Mouse (Mus musculus): ENCODE data around the gene Ergic1.

Gene Ergic1

DNA sequence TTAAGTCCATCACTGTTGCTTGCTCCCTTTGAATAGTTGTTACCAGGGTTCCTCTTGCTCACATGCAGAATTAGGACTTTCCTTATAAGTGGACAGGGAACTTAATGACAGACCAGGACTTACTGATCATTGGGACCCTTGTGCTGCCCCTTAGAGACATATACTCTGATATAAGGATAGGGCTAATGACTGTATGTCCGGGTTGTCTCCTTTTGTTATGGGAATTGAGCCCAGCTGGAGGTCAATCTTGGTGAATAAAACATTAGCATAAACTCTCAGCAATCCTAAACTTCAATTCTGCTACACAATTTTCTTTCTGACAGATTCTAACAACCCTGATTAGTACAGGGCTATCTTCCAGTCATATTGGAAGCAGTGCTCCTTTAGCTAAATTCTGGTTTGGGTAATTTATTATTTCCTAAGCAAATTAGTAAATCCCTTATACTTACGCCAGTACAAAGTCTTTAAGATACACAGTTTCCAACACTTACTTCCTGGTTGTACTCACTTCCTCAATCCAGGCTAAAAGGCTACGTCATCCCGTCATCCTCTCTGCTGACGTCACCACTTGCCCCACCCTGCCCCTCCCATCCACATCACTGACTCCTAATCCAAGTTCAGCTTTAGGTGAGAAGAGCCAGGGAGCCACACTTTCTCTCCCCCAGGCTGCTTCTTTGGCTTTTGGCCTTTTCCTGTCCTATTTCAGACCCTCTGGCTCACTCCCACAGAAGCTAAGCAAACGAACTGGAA, 23.4 kb upstream of the Ergic1 start:
- DNase-seq (ENCODE audit: low spot score), result no peak

DNA sequence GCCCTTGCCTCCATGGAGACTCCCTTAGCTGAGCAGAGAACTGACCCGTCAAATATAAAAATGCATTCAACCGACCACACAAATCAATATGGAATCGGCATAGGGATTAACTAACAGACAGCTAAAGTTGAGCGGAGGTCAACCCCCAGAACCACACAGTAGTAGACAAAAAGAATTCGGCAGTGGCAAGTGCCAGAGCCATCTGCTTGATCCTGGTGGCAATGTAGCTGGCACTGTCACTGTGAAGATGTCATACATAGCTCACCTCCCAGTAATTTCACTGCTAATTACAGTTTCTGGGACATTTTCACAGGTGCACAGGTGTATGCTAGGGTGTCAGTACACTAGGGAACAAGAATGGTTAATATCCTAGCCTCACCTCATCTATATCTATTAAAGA, 21.2 kb upstream of the Ergic1 start:
- DNase-seq (ENCODE audit: low spot score), result no peak

DNA sequence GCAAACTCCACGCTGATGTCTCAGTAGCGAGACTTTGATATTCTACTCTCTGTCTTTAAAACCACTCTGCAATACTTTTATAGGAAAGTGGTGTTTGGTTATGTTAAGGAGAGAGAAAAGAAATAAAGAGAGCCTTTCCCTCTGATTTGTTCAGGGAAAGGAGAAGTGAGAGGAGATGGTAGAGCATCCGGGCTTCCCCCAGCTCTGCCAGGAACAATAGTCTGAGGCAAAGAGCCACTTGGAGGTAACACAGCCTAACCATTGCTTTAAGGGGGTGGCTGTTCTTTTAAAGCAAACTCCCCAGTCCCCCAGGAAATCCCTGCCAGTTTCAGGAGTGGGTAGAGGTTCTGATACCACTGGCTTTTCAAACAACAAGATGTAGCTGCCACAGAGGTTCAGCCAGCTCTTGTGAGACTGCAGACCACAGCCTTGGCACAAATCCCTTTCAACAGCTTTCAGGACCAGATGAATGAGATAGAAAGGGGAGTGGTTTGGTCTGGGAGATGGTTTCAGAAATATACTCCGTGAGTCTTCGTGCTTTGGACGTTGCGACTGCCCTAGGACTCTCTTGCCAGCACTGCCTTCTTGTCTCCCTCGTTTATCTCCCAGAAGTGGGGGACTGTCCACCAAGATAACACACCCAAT, 16.8 kb upstream of the Ergic1 start:
- no peak for DNase-seq (ENCODE audit: low spot score)

DNA sequence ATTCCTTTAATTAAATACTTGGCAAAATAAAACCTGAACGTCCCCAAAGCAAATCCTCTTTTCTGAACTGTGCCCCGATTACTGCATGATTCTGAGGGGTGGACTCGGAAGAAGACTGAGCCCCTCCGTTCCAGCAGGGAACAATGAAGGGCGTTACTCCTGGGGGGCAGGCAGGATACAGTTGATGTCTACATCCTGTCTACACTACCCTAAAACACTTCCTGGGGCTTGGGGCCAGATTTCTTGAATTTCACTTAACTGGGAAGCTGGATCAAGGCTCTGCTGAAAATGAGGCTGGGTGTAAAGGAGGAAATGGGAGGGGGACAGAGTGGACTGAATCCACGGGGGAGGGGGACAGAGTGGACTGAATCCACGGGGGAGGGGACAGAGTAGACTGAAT, 13.5 kb upstream of the Ergic1 start:
- no peak for DNase-seq (ENCODE audit: low spot score)

DNA sequence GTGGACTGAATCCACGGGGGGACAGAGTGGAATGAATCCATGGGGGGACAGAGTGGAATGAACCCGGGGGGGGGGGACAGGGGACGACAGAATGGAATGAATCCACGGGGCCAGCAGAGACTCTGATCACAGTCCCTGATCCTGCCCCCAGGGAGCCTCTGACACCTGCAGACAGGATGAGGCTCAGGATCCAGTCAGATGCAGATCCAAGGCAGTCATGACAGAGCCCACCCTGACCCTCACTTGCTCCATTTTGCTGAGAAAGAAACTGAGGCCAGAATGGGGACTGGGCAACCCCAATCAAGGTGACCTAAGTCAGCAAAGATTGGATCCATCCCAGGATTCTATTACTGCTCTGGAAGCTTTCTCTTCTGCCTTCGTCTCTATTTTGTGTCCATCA, 12.7 kb upstream of the Ergic1 start:
- no peak for DNase-seq (ENCODE audit: low spot score)

DNA sequence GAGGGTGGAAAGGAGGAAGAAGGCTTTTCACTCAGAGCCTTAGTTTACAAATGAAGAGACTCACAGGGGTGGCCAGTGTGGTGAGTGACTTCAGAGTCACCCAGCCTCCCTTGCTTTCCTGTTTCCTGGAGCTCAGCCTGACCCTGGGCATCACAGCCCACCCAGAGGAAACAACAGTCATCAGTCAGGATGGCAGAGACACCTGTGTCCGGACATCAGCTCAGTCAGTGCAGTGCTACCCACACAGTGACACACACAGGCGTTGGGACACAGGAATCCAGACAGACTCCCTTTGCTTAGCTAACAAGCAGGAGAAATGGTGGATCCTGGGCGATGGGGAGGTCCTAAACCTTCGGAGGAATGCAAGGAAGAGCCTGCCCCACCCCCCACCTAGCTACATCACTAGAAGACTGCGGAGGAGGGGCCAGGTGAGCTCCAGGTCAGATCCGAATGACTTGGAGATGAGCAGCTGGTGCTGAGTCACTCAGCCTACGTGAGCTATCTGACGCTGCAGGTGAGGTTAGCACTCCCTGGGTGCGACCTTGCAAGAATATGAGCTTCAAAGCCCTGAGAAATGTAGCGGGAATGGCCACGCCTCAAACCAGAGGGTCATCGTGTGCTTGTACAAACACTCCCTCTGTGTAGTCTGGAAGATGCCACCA, 12.0 kb upstream of the Ergic1 start:
- no peak for DNase-seq (ENCODE audit: low spot score)

DNA sequence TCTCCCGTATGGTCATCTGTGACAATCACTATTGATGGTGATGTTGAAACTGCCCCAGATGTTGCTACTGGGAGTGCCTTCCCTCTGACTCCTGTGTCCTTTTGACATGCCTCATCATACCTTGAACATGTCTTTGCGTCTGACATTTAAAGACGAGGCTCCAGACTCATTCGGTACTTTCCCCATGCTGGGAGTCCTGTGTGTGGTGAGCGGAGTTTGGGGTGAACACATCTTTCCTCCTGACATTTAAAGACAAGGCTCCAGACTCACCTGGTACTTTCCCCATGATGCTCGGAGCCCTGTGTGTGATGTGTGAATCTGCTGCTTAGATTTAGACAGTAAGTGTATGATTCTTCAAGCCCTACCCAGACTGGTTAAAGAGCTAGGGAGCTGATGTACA, 10.2 kb upstream of the Ergic1 start:
- no peak for DNase-seq (ENCODE audit: low spot score)

DNA sequence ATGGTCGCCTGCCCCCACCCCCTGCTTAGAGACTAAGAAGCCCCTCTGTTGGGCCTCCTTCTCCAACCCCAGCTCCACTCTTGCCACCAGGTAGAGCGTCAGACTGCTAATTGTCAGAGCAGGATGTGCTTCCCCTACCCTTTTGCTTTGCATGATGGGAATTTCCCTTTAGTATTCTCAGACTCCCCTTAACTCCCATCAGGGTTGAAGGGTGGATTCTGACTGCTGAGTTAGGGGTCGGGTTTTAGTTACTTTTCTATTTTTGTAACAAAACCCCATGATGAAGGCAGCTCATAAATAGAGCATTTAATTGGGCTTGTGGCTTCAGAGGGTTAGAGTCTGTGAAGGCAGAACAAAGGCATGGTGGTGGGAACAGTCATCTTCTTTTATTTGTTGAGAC, 8.3 kb upstream of the Ergic1 start:
- DNase-seq (ENCODE audit: low spot score), result no peak

DNA sequence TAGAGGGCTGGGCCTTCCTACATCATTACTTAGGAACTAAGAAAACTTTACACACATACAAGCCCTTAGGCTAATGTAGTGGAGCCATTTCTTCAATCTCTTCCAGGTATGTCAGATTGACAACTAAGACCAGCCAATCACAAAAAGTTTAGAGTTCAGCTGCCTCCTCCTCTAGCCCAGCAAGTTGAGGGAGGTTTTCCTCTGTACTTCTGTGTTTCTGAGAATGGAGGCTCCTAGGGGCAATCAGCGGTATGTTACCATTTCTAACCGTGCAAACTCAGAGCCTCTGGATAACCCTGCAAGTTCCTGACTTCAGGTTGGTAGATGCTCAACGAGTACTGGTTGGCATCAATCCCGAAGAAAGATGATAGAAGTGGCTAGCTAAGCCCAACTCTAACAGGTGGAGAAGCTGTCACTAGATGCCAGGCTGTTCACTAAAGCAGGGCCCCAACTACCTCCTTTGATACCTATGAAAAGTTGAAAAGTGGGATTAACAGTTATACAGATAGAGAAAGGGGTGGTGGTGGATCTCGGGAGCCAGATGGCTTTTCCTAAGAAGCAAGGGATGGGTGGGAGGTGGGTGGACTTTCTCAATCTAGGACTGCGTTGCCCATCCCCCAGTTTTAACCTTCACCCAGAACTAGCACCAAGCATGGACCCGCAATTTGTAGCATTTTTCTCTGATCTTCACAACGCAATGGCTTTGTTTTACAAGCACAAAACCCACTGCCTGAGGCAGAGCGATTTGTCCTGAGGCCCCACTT, 581 bp upstream of the Ergic1 start:
- no peak for DNase-seq (ENCODE audit: low spot score)

DNA sequence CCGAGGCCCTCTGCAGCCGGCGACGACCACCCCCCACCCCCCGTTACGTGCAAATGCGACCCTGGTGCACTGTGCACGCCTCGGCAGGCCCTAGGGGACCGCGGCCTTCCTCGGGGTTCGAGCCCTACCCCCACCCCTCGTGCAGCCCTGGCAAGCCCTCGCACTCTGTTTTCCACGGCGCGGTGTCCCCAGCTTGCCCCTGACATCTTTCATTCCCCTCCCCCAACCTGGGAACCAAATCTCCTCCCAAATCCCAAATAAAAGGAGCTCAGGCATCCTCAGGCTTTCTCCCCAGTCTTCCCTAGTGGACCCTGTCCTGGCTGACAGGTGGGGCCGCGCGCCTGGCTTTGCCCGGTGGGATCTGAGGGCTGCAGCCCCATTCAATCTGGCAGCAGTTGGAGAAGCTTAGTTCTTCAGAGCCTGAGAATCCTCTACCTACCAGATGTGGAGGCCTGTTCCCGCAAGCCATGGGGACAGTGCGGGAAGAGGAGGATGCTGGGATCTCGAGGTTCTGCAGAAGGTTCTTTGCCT, 427 bp downstream of the Ergic1 start, which contains the start of gene Dusp1:
TSS of gene Dusp1 (minus strand) at position 478 of the 531 bp plus-strand sequence.
- DNase-seq (ENCODE audit: low spot score), result no peak

DNA sequence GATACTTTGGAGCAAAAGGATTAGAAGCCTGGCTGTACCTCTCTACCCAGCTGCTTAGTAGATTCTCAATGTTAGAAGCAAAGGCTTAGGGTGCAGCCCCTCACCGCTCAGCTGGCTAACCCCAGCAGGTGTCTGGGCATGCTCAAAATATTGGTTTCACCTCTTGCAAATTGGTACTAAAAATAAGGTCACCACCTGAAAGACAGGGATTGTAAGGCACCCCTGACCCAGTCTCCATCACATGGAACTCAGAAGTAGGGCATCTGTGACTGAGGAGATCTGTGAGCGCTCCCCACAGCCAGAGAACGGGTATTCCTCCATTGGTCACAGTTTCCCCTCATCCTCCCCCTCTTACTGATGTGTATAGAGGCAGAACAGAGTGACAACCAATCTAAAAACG, 1.0 kb downstream of the Ergic1 start:
- DNase-seq (ENCODE audit: low spot score), result no peak

DNA sequence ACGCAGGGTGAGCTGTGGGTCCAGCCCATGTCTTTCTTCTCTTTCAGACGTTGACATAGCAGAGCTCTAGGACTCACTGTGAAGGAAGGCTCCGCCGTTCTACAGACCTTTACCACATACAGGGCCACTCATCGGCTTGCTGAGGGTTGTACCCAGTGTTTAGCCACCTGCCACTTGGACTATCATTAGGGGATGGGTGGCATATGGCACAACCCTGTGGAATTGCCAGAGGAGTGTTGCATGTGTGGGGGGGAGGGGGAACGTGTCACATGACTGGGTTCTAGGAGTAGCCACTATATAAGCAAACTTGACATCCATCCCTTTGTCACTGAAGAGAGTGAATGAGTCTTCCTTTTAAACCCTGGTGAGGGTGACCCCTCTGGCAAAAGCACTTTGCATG, 2.2 kb downstream of the Ergic1 start:
- no peak for DNase-seq (ENCODE audit: low spot score)

DNA sequence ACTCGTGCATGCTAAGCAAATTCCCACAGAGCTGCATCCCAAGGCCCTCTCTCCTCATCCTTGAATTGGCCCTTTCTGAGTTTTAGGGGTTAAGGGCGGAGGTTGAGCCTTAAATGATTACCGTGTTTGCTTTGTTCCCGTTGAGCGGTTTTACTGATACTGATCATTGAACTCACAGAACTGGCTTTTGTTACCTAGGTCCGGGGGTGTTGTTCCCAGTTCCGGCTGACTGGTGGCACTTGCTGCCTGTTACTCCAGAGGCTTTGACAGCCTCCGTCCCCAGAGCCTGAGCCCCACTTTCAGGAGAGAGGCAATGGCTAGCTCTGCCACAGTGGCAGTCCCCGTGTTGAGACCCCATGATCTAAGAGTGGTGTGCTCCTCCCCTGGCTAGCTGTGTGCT, 3.1 kb downstream of the Ergic1 start:
- no peak for DNase-seq (ENCODE audit: low spot score)

DNA sequence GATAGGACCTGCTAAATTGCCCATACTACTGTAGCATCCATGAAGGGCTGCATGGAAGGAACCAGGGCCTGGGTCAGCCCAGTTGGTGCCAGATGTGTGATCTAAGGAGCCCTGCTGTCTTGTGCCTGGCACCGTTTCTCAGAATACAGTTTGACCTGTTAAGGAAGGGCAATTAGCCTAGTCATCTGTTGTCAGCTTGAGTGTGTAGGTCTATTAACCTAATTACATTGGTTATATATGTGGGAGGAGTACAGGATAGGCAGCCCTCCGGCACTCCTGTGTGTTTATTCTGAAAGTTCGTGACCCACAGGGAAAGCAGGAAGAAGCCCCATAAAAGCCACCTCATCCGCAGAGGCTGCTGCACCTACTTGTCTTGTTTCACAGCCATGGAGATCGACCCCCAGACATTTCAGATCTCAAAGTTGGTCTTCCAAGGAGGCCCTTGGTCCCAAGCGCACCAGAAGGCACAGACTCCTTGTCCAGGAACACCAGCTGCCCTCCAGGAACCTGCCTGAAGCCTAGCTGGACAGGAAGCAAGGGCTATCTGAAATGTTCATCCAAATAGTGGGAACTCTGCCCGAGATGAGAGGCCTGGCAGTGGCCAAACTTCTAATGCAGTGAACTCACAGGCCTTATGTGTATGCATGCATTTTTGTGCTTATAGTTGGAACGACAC, 6.0 kb downstream of the Ergic1 start:
- DNase-seq (ENCODE audit: low spot score), result no peak

DNA sequence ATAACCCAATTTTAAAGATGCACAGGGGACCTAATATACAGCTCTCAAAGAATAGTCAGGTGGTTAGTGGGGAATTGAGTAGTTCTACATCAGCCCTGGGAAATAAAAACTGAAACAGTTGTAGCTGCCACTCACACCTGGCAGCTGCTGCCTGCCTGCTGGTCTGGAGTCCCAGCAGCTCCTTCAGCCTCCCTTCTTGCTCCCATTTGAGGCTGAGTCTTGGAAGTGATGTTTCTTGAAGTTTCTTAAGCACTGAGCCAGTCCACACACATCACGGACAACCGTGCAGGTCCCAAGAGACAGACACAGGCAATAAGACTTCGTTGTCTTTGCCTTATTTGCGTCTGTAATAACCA, 6.5 kb downstream of the Ergic1 start:
- DNase-seq (ENCODE audit: low spot score), result no peak

DNA sequence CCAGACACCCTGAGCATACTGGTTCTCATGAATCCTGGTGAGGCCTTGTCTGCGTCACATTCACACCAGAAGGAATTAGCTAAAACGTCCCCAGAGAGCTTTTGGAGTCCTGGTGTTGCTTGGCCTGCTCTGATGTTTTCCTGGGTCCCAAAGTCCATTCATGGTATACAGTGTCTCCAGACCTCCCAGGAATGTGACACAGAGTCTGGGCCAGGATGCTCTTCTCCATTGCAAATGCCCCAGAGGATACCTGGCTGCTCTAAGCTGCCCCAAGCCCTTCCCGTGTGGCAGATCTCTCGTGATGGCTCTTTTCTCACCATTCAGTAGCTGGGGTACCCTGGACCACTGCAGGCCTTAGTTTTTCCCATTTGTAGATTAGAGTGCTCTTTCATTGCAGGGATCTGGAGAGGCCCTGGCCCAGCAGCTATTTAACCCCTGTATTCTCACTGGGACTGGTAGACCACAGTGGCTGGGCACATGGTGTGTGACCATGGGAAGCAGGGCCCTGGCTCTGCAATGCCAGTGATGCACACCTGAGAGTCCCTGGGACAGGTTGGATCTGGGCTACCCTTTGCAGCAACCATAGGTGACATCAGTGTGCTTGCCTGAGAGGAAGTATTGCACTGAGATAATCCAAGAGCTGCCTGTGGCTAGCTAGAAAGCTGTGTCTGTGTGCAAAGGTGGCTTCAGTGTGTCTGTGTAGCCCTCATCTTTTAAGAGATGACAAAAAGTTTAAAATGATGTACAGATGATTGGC, 8.5 kb downstream of the Ergic1 start:
- no peak for DNase-seq (ENCODE audit: low spot score)

DNA sequence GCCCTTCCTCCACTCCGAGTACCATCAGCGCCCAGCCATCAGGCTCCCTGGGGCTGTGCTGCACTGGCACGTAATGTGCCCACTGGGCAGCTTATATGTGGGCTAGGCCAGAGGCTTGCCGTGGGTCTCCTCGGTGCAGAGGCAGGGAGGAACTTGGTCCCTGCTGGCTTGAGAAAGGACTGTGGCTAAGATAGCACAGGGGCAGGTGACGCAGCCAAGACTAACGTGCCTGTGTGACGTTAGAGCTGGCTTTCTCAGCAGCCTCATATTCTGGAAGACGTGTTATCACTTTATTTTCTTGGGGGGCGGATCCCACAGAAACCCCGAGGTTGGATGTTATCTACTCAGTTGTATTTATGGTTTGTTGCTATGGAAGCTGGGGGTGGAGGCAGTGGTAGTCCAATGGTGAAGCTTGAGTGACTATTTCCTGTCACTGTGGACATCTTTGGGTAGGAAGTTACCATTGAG, 9.4 kb downstream of the Ergic1 start:
- DNase-seq (ENCODE audit: low spot score), result no peak

DNA sequence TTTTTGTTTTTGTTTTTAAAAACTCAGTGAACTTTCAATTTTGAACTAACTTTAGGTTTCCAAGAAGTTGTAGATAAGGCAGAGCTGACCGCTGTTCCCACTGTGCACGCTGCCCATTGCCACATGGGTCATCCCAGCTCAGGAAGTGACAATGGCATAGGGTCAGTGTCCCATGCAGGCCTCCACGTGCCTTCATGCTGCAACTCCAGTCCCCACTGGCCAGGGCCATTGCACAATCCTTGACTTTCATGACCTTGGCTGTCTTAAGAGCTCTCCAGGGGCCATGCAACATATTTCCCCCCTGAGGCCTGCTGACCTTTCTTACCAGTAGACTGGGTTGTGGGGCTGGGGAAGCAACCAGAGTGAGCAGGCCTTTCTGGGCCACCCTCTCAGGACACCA, 10.1 kb downstream of the Ergic1 start:
- no peak for DNase-seq (ENCODE audit: low spot score)

DNA sequence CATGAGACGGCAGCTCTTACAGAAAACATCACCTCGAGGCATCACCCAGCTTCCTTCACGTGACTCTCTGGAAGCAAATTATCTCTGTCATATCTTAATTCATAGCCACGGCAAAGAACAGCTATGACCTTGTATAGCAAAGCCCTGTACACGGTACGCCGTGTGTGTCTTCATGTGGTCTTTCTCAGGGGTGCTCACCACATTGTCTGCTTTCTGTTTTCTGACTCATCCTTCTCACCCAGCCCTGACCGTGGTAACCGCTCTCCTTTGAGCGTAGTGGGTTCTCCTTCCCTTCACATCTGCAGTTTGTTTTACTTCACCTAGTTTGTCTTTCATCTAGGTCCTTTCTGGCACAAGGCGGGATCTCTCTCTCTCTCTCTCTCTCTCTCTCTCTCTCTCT, 11.0 kb downstream of the Ergic1 start:
- no peak for DNase-seq (ENCODE audit: low spot score)

DNA sequence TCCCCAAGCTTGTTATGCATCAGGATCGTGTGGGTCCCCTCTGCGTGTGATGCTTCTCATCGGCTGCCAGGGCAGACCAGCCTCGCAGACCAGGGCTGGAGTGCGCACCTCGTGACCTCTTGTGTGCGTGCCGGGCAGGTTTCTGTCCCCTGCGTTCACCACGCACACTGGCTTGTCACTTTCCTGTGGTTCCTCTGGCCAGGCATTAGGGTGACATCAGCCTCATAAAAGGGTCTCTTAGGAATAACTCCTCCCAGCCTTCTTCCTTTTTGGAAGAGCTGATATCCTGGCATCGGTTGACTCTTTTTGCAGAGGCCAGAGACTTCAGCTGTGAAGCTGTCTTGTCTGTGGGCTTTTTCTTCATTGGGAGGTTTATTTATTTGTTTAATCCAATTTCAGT, 12.8 kb downstream of the Ergic1 start:
- DNase-seq (ENCODE audit: low spot score), result no peak

DNA sequence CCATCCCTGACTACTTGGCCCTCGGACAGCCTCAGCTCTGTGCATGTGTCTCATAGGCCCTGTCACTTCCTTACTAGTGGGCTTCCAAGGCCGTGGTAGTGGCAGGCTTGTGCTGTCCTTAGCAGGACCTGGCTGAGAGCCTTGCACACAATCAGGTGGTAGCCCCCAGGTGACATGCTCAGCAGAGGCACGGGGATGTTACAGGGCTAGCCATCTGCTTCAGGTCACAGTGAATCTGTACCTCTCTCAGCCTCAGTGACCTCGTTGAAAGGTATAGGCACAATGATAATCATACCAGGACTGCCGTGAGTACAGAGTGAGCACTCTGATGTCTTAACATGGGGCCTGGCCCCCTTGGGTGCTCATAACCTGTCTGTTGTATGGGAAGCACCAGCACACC, 13.4 kb downstream of the Ergic1 start:
- no peak for DNase-seq (ENCODE audit: low spot score)

Data from testis, postnatal 10 days (tissue).